Mouse (Mus musculus) neural tube, postnatal 0 days (tissue): ENCODE results near the gene Ang5. TPM values are rescaled to one million over a fixed set of nuclear protein-coding genes. Genes with fewer than 3 reads are reported as not detected.

Experiments used
- polyA plus RNA-seq: library from polyadenylated mRNA; unstranded; fragments of >200 nt; fragmentation: Nextera tagmentation; extraction: Ambion mirVana; gene quantifications from 2 replicates; pipeline ENCODE4 v1.2.1, GENCODE M21; 2015

Gene Ang5
- polyA plus RNA-seq: not detected in 2 replicates

DNA sequence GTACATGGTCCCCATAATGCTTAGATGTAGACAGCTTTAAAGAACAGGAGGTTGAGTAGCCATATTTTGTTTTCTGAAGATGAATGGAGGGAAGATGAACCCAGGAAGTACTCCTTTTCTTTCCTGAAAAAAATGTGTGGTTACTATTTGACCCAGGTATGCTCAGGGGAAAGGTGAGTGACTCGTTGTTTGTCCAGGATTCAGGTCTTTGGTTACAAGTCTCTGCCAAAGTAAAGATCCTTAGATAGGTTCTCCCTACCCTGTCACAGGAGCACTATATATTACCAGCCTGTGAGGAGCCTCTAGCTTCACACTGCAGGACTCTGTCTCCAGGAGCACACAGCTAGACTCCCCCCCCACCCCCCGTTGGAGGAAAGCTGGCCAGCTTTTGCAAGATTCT is at the start of gene Ang5:
Gene Ang5, plus strand, starts transcription at position 301 of the 400 bp plus-strand sequence.

GRCm38 (mm10) chr14:43923459-43923858 is 33.4 kb upstream of the Ang5 start, which contains the start of gene Ear10:
Gene Ear10, minus strand, starts transcription at chr14:43923559.

DNA sequence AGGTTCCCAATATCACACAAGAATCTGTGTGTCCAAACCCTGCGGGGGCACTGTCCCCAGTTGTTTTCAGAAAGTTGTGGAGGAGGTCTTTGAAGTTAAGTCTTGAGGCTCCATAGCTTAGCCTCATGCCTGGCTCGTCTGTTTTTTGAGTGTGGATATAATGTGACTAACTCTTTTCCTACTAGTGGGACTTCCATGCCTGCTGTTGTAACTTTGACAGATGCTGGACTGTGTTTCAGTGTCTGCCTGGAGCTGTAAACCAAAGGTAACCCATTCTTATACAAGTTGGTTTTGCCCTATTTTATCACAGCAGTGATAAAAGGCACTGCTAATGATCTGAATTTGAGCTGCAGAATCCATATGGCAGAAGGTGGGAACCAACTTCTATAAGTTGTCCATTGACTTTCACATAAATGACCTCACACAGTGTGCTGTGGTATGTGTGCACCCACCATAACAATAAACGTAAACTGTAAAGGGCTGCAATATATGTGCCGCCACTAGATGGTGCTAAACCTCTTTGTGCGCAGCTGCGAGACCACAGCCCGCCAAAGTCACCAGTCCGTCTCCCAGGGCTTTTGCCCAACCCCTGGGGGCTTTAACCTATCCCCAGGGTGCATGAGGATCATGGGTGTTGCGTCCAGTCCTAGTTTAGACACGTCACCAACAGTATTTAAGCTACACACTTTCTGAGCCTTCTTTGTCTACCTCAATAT is 32.0 kb upstream of the Ang5 start, which contains the start of gene Gm8113:
Gene Gm8113, plus strand, starts transcription at position 703 of the 716 bp plus-strand sequence.

DNA sequence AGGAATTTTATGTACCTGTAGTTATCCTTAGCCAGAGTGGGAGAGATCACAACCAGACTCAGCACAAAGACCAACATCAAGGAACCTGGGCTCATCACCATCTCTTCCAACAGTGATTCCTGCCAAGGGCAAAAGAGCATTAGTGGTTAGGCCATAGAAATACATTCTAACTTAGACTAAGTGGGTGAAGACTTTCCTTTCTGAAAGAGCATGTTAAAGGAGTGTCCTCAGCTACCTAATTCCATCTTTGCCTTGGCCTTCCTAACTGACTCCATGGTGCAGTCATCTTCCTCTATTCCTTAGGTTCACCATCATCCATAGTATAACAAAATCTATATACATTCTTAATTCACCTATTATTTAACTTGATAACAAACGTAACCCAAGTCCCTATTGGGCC is 45.3 kb downstream of the Ang5 start, which contains the start of gene Ang6:
Gene Ang6, minus strand, starts transcription at position 101 of the 400 bp plus-strand sequence.

Other genes starting within 250 kb of the Ang5 start
- not detected in 2 replicates for gene Gm16506, start 229.6 kb upstream of the Ang5 start, polyA plus RNA-seq
- not detected in 2 replicates for gene Gm6526, start 209.2 kb upstream of the Ang5 start, polyA plus RNA-seq
- gene Gm8180, start 172.3 kb upstream of the Ang5 start, polyA plus RNA-seq: not detected in 2 replicates
- not detected in 2 replicates for gene Ear1, start 81.6 kb upstream of the Ang5 start, polyA plus RNA-seq
- gene Ear10, start 33.5 kb upstream of the Ang5 start, polyA plus RNA-seq: not detected in 2 replicates
- gene Gm8113, start 31.7 kb upstream of the Ang5 start, polyA plus RNA-seq: 2.9 and 3.2 TPM in 2 replicates
- not detected in 2 replicates for gene Ang6, start 45.2 kb downstream of the Ang5 start, polyA plus RNA-seq
- gene Ear2, start 145.6 kb downstream of the Ang5 start, polyA plus RNA-seq: not detected in 2 replicates
- not detected in 2 replicates for gene Gm3327, start 166.8 kb downstream of the Ang5 start, polyA plus RNA-seq
- not detected in 2 replicates for gene Gm8212, start 240.6 kb downstream of the Ang5 start, polyA plus RNA-seq